Mouse (Mus musculus) brain, adult 2 months (tissue): ENCODE measurements around the gene Vmn2r12.
"Not testable (repeated sequence)": the region's sequence is repeated elsewhere in the genome, so short reads cannot be mapped to it uniquely, and the experiment has no call there.

Experiments used
- DNase-seq: peaks from one replicate; pipeline ENCODE4 v3.0.0; 2011; ENCODE audit warnings: low read depth, low spot score

Vmn2r12 gene

DNA sequence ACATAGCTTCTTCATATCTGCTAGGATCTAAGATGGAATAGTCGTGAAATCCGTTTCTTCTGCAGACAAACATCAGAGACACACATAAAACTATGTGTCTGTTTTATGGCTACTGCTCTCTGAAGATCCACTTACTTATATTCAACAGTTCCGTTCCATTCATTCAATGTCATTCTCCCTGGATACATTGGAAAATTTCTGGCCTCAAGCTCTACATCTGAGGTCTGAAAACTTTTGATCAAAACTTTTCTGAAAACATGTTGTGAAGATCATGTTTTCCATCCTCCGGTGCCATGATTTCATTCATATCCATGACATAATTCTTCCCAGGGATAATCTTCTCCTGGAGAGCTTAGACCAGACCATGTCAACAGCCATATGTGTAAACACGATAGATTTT lies at the start of gene Vmn2r12:
Gene Vmn2r12, minus strand, starts transcription at position 101 of the 400 bp plus-strand sequence.
- not testable (repeated sequence) for DNase-seq

DNA sequence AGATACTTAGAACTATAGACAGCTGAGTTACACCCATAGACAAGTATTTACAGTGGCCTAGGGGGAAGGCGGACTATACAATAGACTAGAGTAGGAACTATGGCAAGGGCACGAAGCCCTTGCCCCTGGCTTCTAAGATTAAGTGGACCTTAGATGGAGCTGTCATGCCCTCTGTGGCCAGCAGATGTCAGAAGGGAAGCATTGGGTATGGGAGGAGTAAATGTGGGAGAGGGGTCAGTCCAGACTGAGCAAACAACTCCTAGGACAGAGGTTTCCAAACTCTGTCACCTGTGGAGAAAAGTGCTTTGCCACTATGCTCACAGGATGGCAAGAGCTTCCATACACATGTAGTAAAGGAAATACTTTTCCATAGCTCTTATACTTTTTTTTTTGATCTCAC lies 41.8 kb upstream of the Vmn2r12 start:
- no peak for DNase-seq

DNA sequence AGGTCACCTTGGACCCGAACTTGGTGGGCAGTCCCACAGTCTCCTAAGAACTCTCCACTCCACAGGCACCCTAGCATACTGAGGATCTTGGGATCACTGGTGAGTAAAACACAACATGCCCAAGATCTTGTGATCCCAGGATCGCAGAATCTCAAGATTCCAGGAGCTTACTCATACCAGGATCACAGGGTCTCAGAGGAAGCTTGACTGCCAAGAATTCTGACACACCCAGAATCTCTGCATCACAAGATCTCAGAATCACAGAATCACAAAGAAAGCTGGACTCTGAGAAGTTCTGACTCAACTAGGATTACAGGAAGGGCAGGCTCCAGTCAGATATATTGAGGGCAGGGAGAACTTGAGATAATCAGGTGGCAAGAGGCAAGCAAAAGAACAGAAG lies 39.0 kb upstream of the Vmn2r12 start:
- DNase-seq: no peak

DNA sequence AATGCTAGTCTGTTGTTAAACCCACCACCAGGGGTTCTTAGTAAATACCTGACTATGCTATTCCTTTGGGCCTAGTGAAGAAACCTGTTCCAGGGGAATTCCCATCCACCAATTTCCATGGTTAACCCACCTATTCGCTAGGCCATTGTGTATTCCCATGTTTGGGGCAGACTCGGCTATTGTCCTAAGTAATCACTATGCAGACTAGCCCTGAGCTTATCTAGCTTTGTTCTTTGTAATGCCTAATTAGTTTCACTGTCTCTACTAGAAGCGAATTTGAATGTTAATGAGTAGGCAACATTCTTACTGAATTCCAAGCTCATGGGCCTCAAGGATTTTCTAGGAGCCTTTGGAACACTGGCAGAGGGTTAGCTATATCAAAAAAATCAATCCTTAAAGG lies 1.3 kb downstream of the Vmn2r12 start:
- DNase-seq: not testable (repeated sequence)

DNA sequence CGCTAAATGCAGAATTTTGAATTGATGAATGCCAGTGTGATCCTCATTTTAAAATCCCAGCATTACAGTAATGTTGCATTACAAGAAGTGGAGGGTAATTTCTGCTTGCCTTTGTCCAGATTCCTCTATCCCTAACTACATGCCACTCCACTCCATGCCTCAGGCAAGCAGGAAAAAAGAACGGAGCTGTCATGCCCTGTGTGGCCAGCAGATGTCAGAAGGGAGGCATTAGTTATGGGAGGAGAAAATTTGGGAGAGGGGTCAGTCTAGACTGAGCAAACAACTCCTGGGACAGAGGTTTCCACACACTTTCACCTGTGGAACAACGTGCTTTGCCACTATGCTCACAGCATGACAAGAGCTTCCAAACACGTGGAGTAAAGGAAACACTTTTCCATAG lies 25.7 kb downstream of the Vmn2r12 start:
- not testable (repeated sequence) for DNase-seq

DNA sequence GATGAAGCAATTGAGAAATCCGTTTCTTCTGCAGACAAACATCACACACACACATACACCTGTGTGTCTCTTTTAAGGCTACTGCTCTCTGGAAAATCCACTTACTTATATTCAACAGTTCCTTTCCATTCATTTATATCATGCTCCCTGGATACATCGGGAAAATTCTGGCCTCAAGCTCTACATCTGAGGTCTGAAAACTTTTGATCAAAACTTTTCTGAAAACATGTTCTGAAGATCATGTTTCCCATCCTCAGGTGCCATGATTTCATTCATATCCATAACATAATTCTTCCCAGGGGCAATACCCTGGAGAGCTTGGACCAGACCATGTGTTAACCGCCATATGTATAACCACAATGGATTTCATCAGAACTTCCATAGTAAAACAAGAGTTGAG lies 38.3 kb downstream of the Vmn2r12 start, which contains the start of gene Vmn2r11:
Gene Vmn2r11, minus strand, starts transcription at position 101 of the 400 bp plus-strand sequence.
- not testable (repeated sequence) for DNase-seq

DNA sequence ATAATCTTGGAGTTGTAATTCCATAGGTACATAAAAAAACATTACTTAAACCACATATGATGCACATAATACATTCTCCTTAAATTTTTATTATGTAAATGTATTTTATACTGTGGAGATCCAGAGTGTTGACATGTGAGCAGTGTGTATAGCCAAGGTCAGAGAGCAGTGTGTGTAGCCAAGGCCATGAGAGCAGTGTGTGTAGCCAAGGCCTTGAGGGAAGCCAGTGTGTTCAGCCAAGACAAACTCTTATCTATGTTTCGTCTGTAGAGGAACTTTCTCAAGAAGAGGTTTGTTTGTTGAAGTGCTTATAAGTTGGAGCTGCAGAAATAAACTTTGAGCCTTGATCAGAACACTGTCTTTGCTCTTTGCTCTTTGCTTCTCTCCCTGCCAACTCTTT lies 42.5 kb downstream of the Vmn2r12 start:
- no peak for DNase-seq
